Mouse (Mus musculus) liver, embryonic 11.5 days (tissue): Measurements from ENCODE around the gene Itga5. TPM values are rescaled to one million over a fixed set of nuclear protein-coding genes. Genes with fewer than 3 reads are reported as not detected.

ENCODE experiments used
- ATAC-seq: fragments of 200-750 bp; cut with Nextera tagmentation; replicated peaks from 2 replicates; pipeline ENCODE4 v1.8.0; 2017; ENCODE audit warnings: moderate number of reproducible peaks, mild to moderate bottlenecking, moderate TSS enrichment, moderate library complexity; ENCODE audit not compliant: low FRiP score
- DNase-seq: peaks from one replicate; pipeline ENCODE4 v3.0.0-alpha.2; 2017; ENCODE audit warnings: low spot score
- H3K27ac ChIP-seq: fragments of 300-500 bp; sonication (generic); 2 replicates; pipeline ENCODE4 v1.5.1; 2014; ENCODE audit warnings: mild to moderate bottlenecking, low read depth, low read length, control low read depth
- H3K27me3 ChIP-seq: fragments of 300-500 bp; sonication (generic); replicated peaks from 2 replicates; pipeline ENCODE4 v1.6.1; 2014; ENCODE audit warnings: low read length, mixed read lengths; ENCODE audit not compliant: control insufficient read depth, insufficient read depth
- H3K36me3 ChIP-seq: fragments of 300-500 bp; sonication (generic); 2 replicates; pipeline ENCODE4 v1.6.1; 2014; ENCODE audit warnings: mild to moderate bottlenecking, low read length, moderate library complexity, mixed read lengths; ENCODE audit not compliant: control insufficient read depth, insufficient read depth
- H3K4me1 ChIP-seq: fragments of 300-500 bp; sonication (generic); replicated peaks from 2 replicates; pipeline ENCODE4 v1.6.1; 2014; ENCODE audit warnings: low read length, mixed read lengths; ENCODE audit not compliant: control insufficient read depth, insufficient read depth
- H3K4me2 ChIP-seq: fragments of 300-500 bp; sonication (generic); 2 replicates; pipeline ENCODE4 v1.6.1; 2014; ENCODE audit warnings: mild to moderate bottlenecking, control low read depth, moderate library complexity
- H3K4me3 ChIP-seq: fragments of 300-500 bp; sonication (generic); 2 replicates; pipeline ENCODE4 v1.5.1; 2014; ENCODE audit warnings: low read depth, low read length, control low read depth
- H3K9ac ChIP-seq: fragments of 300-500 bp; sonication (generic); 2 replicates; pipeline ENCODE4 v1.6.1; 2014; ENCODE audit warnings: low read depth, low read length, control low read depth
- H3K9me3 ChIP-seq: fragments of 300-500 bp; sonication (generic); 2 replicates; pipeline ENCODE4 v1.6.1; 2016; ENCODE audit warnings: low read length, inconsistent platforms, mixed read lengths; ENCODE audit not compliant: control insufficient read depth
- WGBS: fragments of 180-500 bp; shearing (Covaris S2); extraction: QIAGEN DNeasy Blood & Tissue Kit; methylation state at CpG from one replicate; pipeline ENCODE4 v1.1.7; 2014; 5-methylcytosine and 5-hydroxymethylcytosine counted together
- polyA plus RNA-seq: library from polyadenylated mRNA; unstranded; fragments of >200 nt; fragmentation: Nextera tagmentation; extraction: Ambion mirVana; gene quantifications from 2 replicates; pipeline ENCODE4 v1.2.1, GENCODE M21; 2014

The Itga5 gene
- polyA plus RNA-seq, 1 experiment from 2014 or later: 35.7 TPM

- 34% methylated on average over 8 of the region's 8 CpGs for WGBS
- Histone ChIP-seq H3K27ac (peak overlapping the region; percentile 85), H3K4me3 (peak overlapping the region; percentile 58), H3K4me2 (peak overlapping the region; percentile 88), H3K27me3 (peaks cover 3% of the 10 kb centered on the region), H3K4me1 (peaks cover 49% of the 10 kb centered on the region), H3K9ac (peak overlapping the region; percentile 61), H3K9me3 (no peaks in the 10 kb centered on the region), H3K36me3 (no peaks in the 10 kb centered on the region)
- ATAC-seq (no peak), DNase-seq (no peak)
These were observed 60.5 kb downstream of the Itga5 start for GRCm38 (mm10) chr15:103305792-103306645.

GRCm38 (mm10) chr15:103305070-103305678 is 61.4 kb downstream of the Itga5 start:
- no peaks in the 10 kb centered on the region for H3K36me3 ChIP-seq
- no peaks in the 10 kb centered on the region for H3K9me3 ChIP-seq
- peaks cover 3% of the 10 kb centered on the region for H3K27me3 ChIP-seq
- WGBS: under 1% methylated on average over 71 of the region's 71 CpGs
- peak overlapping the region; percentile 61 for H3K9ac ChIP-seq
- DNase-seq: peak; percentile 94
- H3K4me1 ChIP-seq: peaks cover 53% of the 10 kb centered on the region
- H3K4me2 ChIP-seq: peak overlapping the region; percentile 88
- peak overlapping the region; percentile 58 for H3K4me3 ChIP-seq
- ATAC-seq: peak; percentile 88
- peak overlapping the region; percentile 85 for H3K27ac ChIP-seq

- ATAC-seq: no peak
- Histone ChIP-seq H3K4me1 (peaks cover 56% of the 10 kb centered on the region), H3K9me3 (no peaks in the 10 kb centered on the region), H3K4me2 (peak overlapping the region; percentile 88), H3K36me3 (no peaks in the 10 kb centered on the region; the same call in 1 of the 2 replicates), H3K9ac (peak overlapping the region; percentile 57), H3K4me3 (peak overlapping the region; percentile 58), H3K27ac (peak overlapping the region; percentile 83), H3K27me3 (peaks cover 3% of the 10 kb centered on the region)
- DNase-seq: no peak
- WGBS: 3% methylated on average over 9 of the region's 9 CpGs
These were observed 62.0 kb downstream of the Itga5 start for GRCm38 (mm10) chr15:103304616-103304969.

GRCm38 (mm10) chr15:103303916-103304615 is 62.5 kb downstream of the Itga5 start:
- H3K36me3 ChIP-seq: peaks cover 4% of the 10 kb centered on the region; the same call in 1 of the 2 replicates
- H3K4me1 ChIP-seq: peaks cover 59% of the 10 kb centered on the region
- peaks cover 3% of the 10 kb centered on the region for H3K27me3 ChIP-seq
- H3K9ac ChIP-seq: peak overlapping the region; percentile 57
- H3K4me3 ChIP-seq: peak overlapping the region; percentile 58; the same call in 1 of the 2 replicates
- ATAC-seq (no peak), DNase-seq (peak; percentile 44)
- peak overlapping the region; percentile 88 for H3K4me2 ChIP-seq
- peak overlapping the region; percentile 83 for H3K27ac ChIP-seq
- no peaks in the 10 kb centered on the region for H3K9me3 ChIP-seq
- 11% methylated on average over 8 of the region's 8 CpGs for WGBS

GRCm38 (mm10) chr15:103302341-103303021 is 64.1 kb downstream of the Itga5 start:
- H3K9ac ChIP-seq: no peak overlapping the region
- ATAC-seq (no peak), DNase-seq (no peak)
- no peak overlapping the region; the same call in 1 of the 2 replicates for H3K4me2 ChIP-seq
- H3K27me3 ChIP-seq: peaks cover 3% of the 10 kb centered on the region
- no peaks in the 10 kb centered on the region for H3K9me3 ChIP-seq
- 37% methylated on average over 6 of the region's 6 CpGs for WGBS
- no peak overlapping the region for H3K4me3 ChIP-seq
- H3K27ac ChIP-seq: peak overlapping the region; percentile 81
- H3K4me1 ChIP-seq: peaks cover 54% of the 10 kb centered on the region
- H3K36me3 ChIP-seq: peaks cover 12% of the 10 kb centered on the region

- ATAC-seq (no peak), DNase-seq (no peak)
- peaks cover 55% of the 10 kb centered on the region for H3K4me1 ChIP-seq
- peaks cover 3% of the 10 kb centered on the region for H3K27me3 ChIP-seq
- H3K9ac ChIP-seq: no peak overlapping the region
- H3K27ac ChIP-seq: peak overlapping the region; percentile 81
- H3K4me2 ChIP-seq: no peak overlapping the region
- peaks cover 18% of the 10 kb centered on the region for H3K36me3 ChIP-seq
- WGBS: 37% methylated on average over 5 of the region's 5 CpGs
- no peak overlapping the region for H3K4me3 ChIP-seq
- no peaks in the 10 kb centered on the region for H3K9me3 ChIP-seq
These were observed 64.8 kb downstream of the Itga5 start for GRCm38 (mm10) chr15:103301547-103302340.

- Histone ChIP-seq H3K9me3 (no peaks in the 10 kb centered on the region), H3K27ac (peak overlapping the region; percentile 81), H3K4me3 (no peak overlapping the region), H3K27me3 (peaks cover 3% of the 10 kb centered on the region), H3K4me2 (no peak overlapping the region), H3K4me1 (peaks cover 52% of the 10 kb centered on the region), H3K36me3 (peaks cover 24% of the 10 kb centered on the region), H3K9ac (no peak overlapping the region)
- 44% methylated on average over 2 of the region's 2 CpGs for WGBS
- DNase-seq (no peak), ATAC-seq (no peak)
These were observed 65.5 kb downstream of the Itga5 start for GRCm38 (mm10) chr15:103301046-103301445.
